Mouse (Mus musculus) myocyte (in vitro differentiated cells): Measurements from ENCODE around the gene Kif20b.

Source experiments
- CEBPB ChIP-seq: IDR thresholded peaks from 2 replicates; pipeline ENCODE4 v1.6.1; 2011; ENCODE audit warnings: mild to moderate bottlenecking, moderate library complexity; ENCODE audit not compliant: poor library complexity, insufficient read depth, severe bottlenecking
- MAX ChIP-seq: IDR thresholded peaks from one replicate; pipeline ENCODE4 v1.6.1; 2011; ENCODE audit warnings: low read depth, mild to moderate bottlenecking, control low read depth
- MYOD1 ChIP-seq, 3 experiments: IDR thresholded peaks; one replicate each; pipeline ENCODE4 v1.6.1; 2011; ENCODE audit warnings: control low read depth in 2 of 3, low read depth in 2 of 3, mild to moderate bottlenecking in 2 of 3, moderate library complexity in 1 of 3; ENCODE audit not compliant: insufficient read length in 2 of 3, control insufficient read depth in 1 of 3
- MYOG ChIP-seq, 3 experiments: IDR thresholded peaks; one replicate each; pipeline ENCODE4 v1.6.1; 2011; ENCODE audit warnings: control low read depth in 2 of 3, low read depth in 2 of 3, mild to moderate bottlenecking in 2 of 3; ENCODE audit not compliant: insufficient read length in 2 of 3, control insufficient read depth in 1 of 3, insufficient read depth in 1 of 3
- POLR2A ChIP-seq: IDR thresholded peaks from one replicate; pipeline ENCODE4 v1.6.1; 2011; ENCODE audit warnings: low read depth, mild to moderate bottlenecking, control low read depth, moderate library complexity; ENCODE audit not compliant: insufficient read length
- POLR2AphosphoS2 ChIP-seq: IDR thresholded peaks from one replicate; pipeline ENCODE4 v1.6.1; 2011; ENCODE audit warnings: low read depth, control low read depth; ENCODE audit not compliant: insufficient read length
- SRF ChIP-seq: IDR thresholded peaks from one replicate; pipeline ENCODE4 v1.6.1; 2011; ENCODE audit warnings: low read depth; ENCODE audit not compliant: control insufficient read depth, insufficient read length
- TCF12 ChIP-seq: IDR thresholded peaks from one replicate; pipeline ENCODE4 v1.6.1; 2011; ENCODE audit warnings: mild to moderate bottlenecking, control low read depth; ENCODE audit not compliant: poor library complexity, insufficient read depth, severe bottlenecking
- USF1 ChIP-seq: IDR thresholded peaks from one replicate; pipeline ENCODE4 v1.6.1; 2011; ENCODE audit warnings: low read depth, mild to moderate bottlenecking, control low read depth, moderate library complexity

- TF ChIP-seq MAX = no peak
- no peak for TF ChIP-seq POLR2A
- no peak for TF ChIP-seq MYOD1 (IDR thresholded peaks at IDR 0.05; ENCODE audit: control insufficient read depth in 1 of 3, insufficient read length in 2 of 3, low read depth in 2 of 3)
- TF ChIP-seq CEBPB = no peak
- TF ChIP-seq TCF12 = no peak
- TF ChIP-seq MYOG (IDR thresholded peaks at IDR 0.05; ENCODE audit: control insufficient read depth in 1 of 3, insufficient read depth in 1 of 3, insufficient read length in 2 of 3, low read depth in 2 of 3) = no peak
- TF ChIP-seq USF1 = no peak
- no peak for TF ChIP-seq POLR2AphosphoS2
- no peak for TF ChIP-seq SRF
These were observed 95.5 kb downstream of the Kif20b start for GRCm38 (mm10) chr19:35017474-35018208.
